Mouse (Mus musculus) erythroblast, embryonic 14.5 days (primary cell): ENCODE measurements around the gene Gm13420. TPM values are rescaled to one million over a fixed set of nuclear protein-coding genes. Genes with fewer than 3 reads are reported as not detected.

ENCODE experiments used
- H3K27me3 ChIP-seq: 2 replicates; pipeline ENCODE4 v1.6.1; 2012; ENCODE audit warnings: inconsistent platforms; ENCODE audit not compliant: control insufficient read depth
- H3K36me3 ChIP-seq: 2 replicates; pipeline ENCODE4 v1.6.1; 2012; ENCODE audit warnings: mild to moderate bottlenecking, inconsistent platforms; ENCODE audit not compliant: control insufficient read depth
- H3K4me1 ChIP-seq: 2 replicates; pipeline ENCODE4 v1.6.1; 2012; ENCODE audit warnings: inconsistent platforms; ENCODE audit not compliant: control insufficient read depth
- H3K4me3 ChIP-seq: replicated peaks from 2 replicates; pipeline ENCODE3; 2012; ENCODE audit warnings: moderate library complexity, mild to moderate bottlenecking, inconsistent platforms
- H3K9me3 ChIP-seq: 2 replicates; pipeline ENCODE4 v1.6.1; 2012; ENCODE audit warnings: low read length, inconsistent platforms, mixed read lengths; ENCODE audit not compliant: control insufficient read depth
- GATA1 ChIP-seq: IDR thresholded peaks from 2 replicates; pipeline ENCODE4 v1.6.1; 2012; ENCODE audit warnings: low read length, inconsistent platforms, mixed read lengths
- TAL1 ChIP-seq: IDR thresholded peaks from 3 replicates; pipeline ENCODE4 v1.6.1; 2012; ENCODE audit warnings: low read length, inconsistent platforms, mixed read lengths
- polyA plus RNA-seq: library from polyadenylated mRNA; stranded (reverse); fragments of >175 nt; gene quantifications from 2 replicates; pipeline ENCODE4 v1.2.3, GENCODE M21; 2012

The Gm13420 gene
- polyA plus RNA-seq, 1 experiment: not detected

GRCm38 (mm10) chr2:29770162-29770561, 18.7 kb upstream of the Gm13420 start:
- H3K36me3 ChIP-seq: peaks cover 4% of the 10 kb centered on the region
- H3K9me3 ChIP-seq: no peaks in the 10 kb centered on the region; the same call in 1 of the 2 replicates
- no peak for TF ChIP-seq TAL1
- TF ChIP-seq GATA1: no peak
- H3K27me3 ChIP-seq: no peaks in the 10 kb centered on the region
- no peak overlapping the region for H3K4me3 ChIP-seq
- peaks cover 12% of the 10 kb centered on the region for H3K4me1 ChIP-seq

GRCm38 (mm10) chr2:29768901-29769300, 17.4 kb upstream of the Gm13420 start:
- Histone ChIP-seq H3K9me3 (no peaks in the 10 kb centered on the region; the same call in 1 of the 2 replicates), H3K4me3 (no peak overlapping the region), H3K4me1 (peaks cover 10% of the 10 kb centered on the region), H3K36me3 (peaks cover 2% of the 10 kb centered on the region; the same call in 1 of the 2 replicates), H3K27me3 (no peaks in the 10 kb centered on the region)
- TF ChIP-seq TAL1 (no peak), GATA1 (no peak)

- Histone ChIP-seq H3K36me3 (no peaks in the 10 kb centered on the region), H3K4me3 (no peak overlapping the region), H3K4me1 (peaks cover 3% of the 10 kb centered on the region), H3K9me3 (no peaks in the 10 kb centered on the region; the same call in 1 of the 2 replicates), H3K27me3 (no peaks in the 10 kb centered on the region)
- TF ChIP-seq GATA1 (no peak), TAL1 (no peak)
Measured at GRCm38 (mm10) chr2:29767976-29768709, 16.7 kb upstream of the Gm13420 start.

GRCm38 (mm10) chr2:29764831-29765230, 13.3 kb upstream of the Gm13420 start:
- TF ChIP-seq TAL1: no peak
- TF ChIP-seq GATA1: no peak
- Histone ChIP-seq H3K9me3 (no peaks in the 10 kb centered on the region), H3K4me3 (no peak overlapping the region), H3K27me3 (peaks cover 4% of the 10 kb centered on the region), H3K4me1 (no peaks in the 10 kb centered on the region), H3K36me3 (no peaks in the 10 kb centered on the region)

GRCm38 (mm10) chr2:29755693-29756092, 4.2 kb upstream of the Gm13420 start:
- Histone ChIP-seq H3K27me3 (peaks cover 42% of the 10 kb centered on the region), H3K36me3 (no peaks in the 10 kb centered on the region), H3K4me1 (no peaks in the 10 kb centered on the region), H3K9me3 (peaks cover 6% of the 10 kb centered on the region), H3K4me3 (no peak overlapping the region)
- no peak for TF ChIP-seq TAL1
- TF ChIP-seq GATA1: no peak

- H3K4me3 ChIP-seq: no peak overlapping the region
- no peaks in the 10 kb centered on the region for H3K4me1 ChIP-seq
- H3K27me3 ChIP-seq: peaks cover 66% of the 10 kb centered on the region
- H3K9me3 ChIP-seq: peaks cover 6% of the 10 kb centered on the region
- no peaks in the 10 kb centered on the region for H3K36me3 ChIP-seq
- no peak for TF ChIP-seq GATA1
- no peak for TF ChIP-seq TAL1
Measured at GRCm38 (mm10) chr2:29752397-29752796, 912 bp upstream of the Gm13420 start.

- H3K4me1 ChIP-seq: no peaks in the 10 kb centered on the region
- H3K36me3 ChIP-seq: no peaks in the 10 kb centered on the region
- no peak overlapping the region for H3K4me3 ChIP-seq
- no peak for TF ChIP-seq GATA1
- H3K9me3 ChIP-seq: peaks cover 6% of the 10 kb centered on the region
- peaks cover 83% of the 10 kb centered on the region for H3K27me3 ChIP-seq
Measured at GRCm38 (mm10) chr2:29748499-29748898, 3.0 kb downstream of the Gm13420 start.

- Histone ChIP-seq H3K9me3 (peaks cover 6% of the 10 kb centered on the region), H3K27me3 (peaks cover 77% of the 10 kb centered on the region), H3K4me3 (no peak overlapping the region), H3K36me3 (no peaks in the 10 kb centered on the region), H3K4me1 (no peaks in the 10 kb centered on the region)
- TF ChIP-seq GATA1 (no peak), TAL1 (no peak)
Measured at GRCm38 (mm10) chr2:29747852-29748251, 3.6 kb downstream of the Gm13420 start.

- TF ChIP-seq TAL1 (no peak), GATA1 (no peak)
- Histone ChIP-seq H3K9me3 (peaks cover 3% of the 10 kb centered on the region), H3K27me3 (peaks cover 71% of the 10 kb centered on the region), H3K4me1 (no peaks in the 10 kb centered on the region), H3K36me3 (no peaks in the 10 kb centered on the region), H3K4me3 (no peak overlapping the region)
Measured at GRCm38 (mm10) chr2:29747188-29747782, 4.2 kb downstream of the Gm13420 start.
